Mouse (Mus musculus): ENCODE measurements around the gene Cpa2. TPM values are rescaled to one million over a fixed set of nuclear protein-coding genes. Genes with fewer than 3 reads are reported as not detected.

Gene Cpa2
- total RNA-seq, 4 experiments from 2014 or later: 0.64 to 3.3 (median 1.0) TPM

DNA sequence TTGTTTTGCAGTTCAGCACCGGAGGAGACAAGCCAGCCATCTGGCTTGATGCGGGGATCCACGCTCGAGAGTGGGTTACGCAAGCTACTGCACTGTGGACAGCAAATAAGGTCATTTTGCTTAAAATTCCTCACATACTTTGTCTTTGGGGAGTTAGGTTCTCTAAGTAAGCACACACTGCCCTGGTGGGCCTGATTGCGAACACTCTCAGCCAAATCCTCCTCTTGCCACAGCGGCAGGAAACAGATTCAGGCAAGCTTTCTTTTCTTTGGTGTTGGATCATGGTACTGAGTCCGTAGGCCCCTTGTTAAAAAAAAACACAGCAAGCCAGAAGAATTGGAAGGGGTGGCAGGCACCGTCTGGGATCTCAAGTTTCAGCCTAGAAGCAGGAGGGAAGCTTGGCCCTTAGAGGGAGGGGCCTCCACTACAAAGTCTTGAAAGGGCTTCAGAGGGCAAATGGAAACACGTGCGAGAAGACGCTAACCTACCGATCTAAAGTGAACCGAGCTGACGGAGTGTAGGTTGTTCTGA, 7.9 kb downstream of the Cpa2 start:
- DNase-seq: no peak

- no peak for DNase-seq
Observed at GRCm38 (mm10) chr6:30550496-30551192, 9.3 kb downstream of the Cpa2 start.

DNA sequence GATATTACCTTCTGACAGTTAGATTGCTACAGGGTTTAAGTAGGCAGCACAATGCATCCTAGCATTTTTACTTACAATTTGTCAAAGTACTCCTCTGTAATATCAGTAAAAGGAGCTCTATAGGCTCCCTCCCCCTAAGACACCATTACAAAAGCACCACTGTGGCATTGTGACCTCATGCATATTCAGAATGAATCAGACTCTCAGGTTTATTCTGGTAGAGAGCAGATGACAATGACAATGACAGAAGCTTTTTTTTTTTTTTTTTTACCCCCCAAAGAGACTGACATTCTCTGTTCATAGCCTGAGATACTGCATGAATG, 9.8 kb downstream of the Cpa2 start:
- DNase-seq: no peak

DNA sequence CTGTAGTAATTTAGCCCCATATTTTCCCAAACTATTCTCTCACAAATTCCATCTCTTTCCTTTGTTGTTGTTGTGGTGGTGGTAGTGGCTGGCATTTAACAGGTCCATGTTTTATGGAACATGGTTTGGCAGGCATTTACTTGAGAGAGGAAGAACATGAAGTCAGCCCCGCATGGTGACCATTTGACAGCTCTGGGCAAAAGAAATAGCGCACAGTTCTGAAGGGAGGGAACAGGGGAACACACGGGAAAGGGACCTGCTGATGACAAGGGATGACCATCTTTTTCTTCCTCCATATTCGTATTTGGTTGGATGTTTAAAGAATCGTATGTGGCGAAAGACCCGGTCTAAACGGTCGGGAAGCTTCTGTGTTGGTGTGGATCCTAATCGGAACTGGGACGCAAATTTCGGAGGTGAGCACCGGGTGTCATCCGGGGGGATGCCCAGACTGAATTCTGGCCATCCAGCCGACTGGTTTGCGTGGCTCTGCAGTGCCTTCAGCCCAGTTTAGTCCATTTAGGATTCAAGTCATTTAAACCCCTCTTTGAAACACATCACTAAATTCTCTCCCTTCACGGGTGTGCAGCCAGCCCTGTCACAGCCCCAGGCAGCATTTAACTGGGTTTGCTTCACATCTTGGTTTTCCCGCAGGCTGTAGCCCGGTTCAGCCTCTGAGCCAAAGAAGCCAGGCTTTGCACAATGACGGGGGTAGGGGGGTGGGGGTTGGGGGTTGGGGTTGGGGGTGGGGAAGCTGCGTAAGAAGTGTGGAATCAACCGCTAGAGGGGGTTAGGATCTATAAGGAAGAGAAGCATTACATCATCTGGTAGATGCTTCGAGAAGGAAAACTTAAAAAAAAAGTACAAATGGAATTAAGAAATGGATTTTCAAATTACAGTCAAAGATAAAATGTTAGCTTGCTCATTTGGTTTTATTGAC, 10.5 kb downstream of the Cpa2 start:
- DNase-seq: no peak

- DNase-seq: no peak
Observed at GRCm38 (mm10) chr6:30552628-30553027, 11.2 kb downstream of the Cpa2 start.

- DNase-seq: no peak
Observed at GRCm38 (mm10) chr6:30553381-30554010, 12.1 kb downstream of the Cpa2 start.

DNA sequence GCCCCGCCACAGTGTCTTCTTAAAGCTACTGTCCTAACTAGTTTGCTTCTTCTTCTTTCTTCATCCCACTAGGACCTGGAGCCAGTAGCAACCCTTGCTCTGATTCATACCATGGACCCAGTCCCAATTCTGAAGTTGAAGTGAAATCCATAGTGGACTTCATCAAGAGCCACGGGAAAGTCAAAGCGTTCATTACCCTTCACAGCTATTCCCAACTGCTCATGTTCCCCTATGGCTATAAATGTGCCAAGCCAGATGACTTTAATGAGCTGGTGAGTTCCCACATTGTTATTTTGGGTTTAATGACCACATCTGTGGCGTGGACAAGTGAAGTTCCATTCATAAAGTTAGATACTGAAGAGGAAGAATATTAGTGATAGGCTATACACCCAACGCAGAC, 12.7 kb downstream of the Cpa2 start:
- no peak for DNase-seq

- DNase-seq: no peak
Observed at GRCm38 (mm10) chr6:30554621-30555170, 13.3 kb downstream of the Cpa2 start.

DNA sequence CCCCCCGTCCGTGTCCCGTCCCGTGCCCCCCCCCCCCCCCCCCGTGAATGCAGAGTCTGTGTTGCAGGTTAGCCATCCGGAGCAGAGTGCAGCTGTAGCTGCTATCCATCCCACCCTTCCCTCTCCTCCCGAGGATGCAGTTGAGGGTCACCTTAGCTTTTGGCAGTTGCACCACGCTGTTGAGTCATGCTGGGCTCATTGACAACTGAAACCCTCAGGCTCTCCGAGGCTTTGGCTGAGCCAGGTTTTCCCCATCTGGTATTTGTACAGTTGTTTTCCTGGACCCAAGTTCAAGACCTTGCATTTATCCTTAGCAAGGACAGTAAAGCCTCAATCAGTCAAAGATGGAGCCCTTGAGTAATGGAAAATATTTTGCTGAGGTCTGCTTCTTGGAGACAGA, 14.7 kb downstream of the Cpa2 start:
- peak; percentile 81 for DNase-seq

GRCm38 (mm10) chr6:30559726-30560125, 18.3 kb downstream of the Cpa2 start:
- DNase-seq: peak; percentile 34

DNA sequence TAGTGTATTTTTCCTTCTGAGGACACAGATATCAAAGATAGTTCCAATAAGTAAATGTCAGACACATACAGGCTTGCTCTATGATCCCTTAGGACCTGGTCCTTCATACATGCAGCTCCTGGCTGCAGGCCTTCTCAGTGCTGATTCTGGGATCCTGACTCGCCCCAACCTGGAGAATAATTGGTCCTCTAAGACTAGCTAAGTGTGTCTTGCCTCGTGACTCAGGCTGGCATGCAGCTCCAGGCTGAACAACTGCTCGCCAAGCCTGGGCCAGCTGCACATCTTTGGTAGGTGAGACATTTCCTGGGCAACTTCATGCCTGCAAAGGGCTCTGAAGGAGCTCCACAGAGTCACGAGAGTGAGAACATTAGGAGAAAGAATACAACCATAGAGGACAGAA, 20.8 kb downstream of the Cpa2 start:
- no peak for DNase-seq

- DNase-seq: no peak
Observed at GRCm38 (mm10) chr6:30563575-30563974, 22.2 kb downstream of the Cpa2 start.

DNA sequence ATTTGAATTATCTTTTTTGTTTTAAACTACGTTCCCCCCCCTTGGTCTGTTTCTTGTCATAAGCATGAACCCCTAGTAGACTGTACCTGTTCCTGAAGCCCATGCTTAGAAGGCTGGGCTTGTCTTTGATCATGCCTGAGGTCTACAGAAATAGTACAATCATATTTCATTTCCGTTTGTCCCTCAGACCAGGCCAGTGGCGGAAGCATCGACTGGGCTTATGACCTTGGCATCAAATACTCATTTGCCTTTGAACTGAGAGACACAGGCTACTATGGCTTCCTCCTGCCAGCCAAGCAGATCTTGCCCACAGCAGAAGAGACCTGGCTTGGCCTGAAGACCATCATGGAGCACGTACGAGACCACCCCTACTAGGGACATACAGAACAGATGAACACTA, 22.7 kb downstream of the Cpa2 start:
- peak; percentile 39 for DNase-seq

DNA sequence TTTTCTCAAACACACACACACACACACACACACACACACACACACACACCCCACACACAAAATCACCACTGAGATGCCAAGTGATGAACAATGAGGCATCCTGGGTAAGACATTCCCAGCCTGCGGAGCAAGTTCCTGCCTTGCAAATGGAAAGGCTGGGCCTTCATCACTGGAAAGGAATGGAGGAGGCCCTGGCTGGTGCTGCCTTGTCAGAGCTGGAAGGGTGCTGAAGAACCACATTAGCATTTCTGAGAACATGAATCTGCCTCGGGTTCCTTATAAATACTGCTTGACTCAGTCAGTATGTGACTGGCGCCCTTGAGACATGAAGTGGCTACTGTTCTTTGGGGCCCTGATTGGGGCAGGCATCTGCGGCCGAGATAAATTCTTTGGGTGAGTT, 26.7 kb downstream of the Cpa2 start, which contains the start of gene Cpa4:
Gene Cpa4 (plus strand): TSS at position 301 of the 400 bp plus-strand sequence.
- DNase-seq: no peak

DNA sequence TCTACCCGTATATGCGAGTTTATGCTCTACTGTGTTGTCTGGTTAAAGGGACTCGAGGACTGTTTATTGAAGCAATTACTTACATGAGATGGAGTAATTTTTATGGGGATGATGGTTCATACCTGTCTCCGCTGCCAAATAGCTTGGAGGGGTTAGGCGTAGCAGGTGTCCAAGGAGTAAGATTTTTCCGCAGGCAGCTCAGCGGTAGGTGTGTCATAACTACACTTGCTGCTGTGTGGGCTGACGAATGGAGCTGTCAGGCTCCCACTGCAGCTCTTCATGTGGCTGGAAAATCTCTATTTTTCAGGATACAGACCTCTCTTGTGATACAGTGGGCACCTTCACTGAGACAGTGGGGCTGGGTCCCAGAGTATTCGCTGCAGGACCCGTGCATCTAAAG, 27.9 kb downstream of the Cpa2 start:
- DNase-seq: no peak

DNA sequence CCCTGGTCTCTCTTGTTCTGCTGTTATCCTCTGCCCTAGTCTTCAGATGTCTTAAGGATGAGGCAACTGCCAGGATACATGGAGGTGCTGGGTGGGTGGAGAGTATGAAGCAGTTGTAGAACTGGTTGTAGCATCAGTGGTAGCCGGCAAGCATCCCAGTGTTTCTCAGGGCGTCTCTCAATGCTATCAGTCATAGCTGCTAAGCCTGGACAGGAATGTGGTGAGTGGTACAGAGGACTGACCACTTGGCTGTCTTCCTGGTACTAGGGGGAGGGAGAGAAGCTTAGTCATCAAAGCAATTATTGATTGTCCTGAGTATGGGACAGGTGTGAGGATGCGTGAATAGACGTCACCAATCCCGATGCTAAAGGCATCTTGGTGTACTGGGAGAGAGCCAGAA, 28.6 kb downstream of the Cpa2 start:
- DNase-seq: no peak

- no peak for DNase-seq
Observed at GRCm38 (mm10) chr6:30572456-30573311, 31.3 kb downstream of the Cpa2 start.

DNA sequence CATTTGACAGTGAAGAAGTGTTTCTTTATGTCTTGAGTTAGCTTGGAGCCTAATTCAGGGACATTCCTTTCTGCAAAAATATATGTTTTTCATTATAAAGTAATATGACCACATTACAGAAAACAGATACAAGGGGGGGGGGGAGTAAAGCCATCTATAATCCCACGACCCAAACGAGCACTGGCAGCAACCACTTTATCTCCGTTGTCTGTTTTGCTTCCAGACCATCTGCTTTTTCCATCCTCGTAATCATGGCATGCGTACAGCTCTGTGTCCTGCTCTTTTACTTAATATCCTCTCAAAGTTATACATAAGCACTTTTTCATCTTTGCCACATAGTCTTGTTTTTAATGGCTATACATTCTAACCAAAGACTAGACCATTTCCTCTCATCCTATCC, 32.0 kb downstream of the Cpa2 start:
- DNase-seq: no peak

DNA sequence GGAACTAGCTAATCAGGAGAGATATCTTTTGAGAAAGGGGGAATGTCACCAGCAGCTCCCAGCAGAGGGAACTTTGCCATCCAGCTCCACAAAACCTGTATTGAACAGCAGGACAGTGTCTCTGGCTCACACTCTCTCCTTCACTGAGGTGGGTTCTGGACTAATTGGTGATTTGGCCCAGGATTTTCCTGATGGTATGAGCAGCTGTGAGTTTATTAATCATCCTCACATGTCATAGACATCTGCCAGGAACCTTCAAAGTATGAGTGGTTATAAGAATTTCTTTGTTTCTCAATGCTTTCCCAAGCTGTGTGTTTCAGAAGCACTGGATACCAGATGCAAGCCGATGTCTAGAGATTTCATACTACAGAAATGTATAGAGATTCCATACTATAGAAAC, 33.6 kb downstream of the Cpa2 start:
- no peak for DNase-seq

GRCm38 (mm10) chr6:30576477-30577203, 35.3 kb downstream of the Cpa2 start:
- DNase-seq: no peak
